Mouse (Mus musculus) heart, postnatal 0 days (tissue): ENCODE data around the gene Wdr44. TPM values are rescaled to one million over a fixed set of nuclear protein-coding genes. Genes with fewer than 3 reads are reported as not detected.

ENCODE experiments used
- ATAC-seq: fragments of 200-750 bp; cut with Nextera tagmentation; 2 replicates; pipeline ENCODE4 v1.8.0; 2017; ENCODE audit warnings: low read depth, moderate number of reproducible peaks, moderate library complexity; ENCODE audit not compliant: insufficient read depth
- DNase-seq: peaks from one replicate; pipeline ENCODE4 v3.0.0-alpha.2; 2016; ENCODE audit warnings: low spot score
- H3K27ac ChIP-seq: fragments of 300-500 bp; sonication (generic); 2 replicates; pipeline ENCODE4 v1.5.1; 2014; ENCODE audit warnings: low read depth, mild to moderate bottlenecking
- H3K27me3 ChIP-seq: fragments of 300-500 bp; sonication (generic); 2 replicates; pipeline ENCODE4 v1.6.1; 2014; ENCODE audit warnings: low read length, mixed read lengths; ENCODE audit not compliant: control insufficient read depth, insufficient read depth
- H3K36me3 ChIP-seq: fragments of 300-500 bp; sonication (generic); replicated peaks from 2 replicates; pipeline ENCODE4 v1.6.1; 2014; ENCODE audit warnings: low read length, mixed read lengths; ENCODE audit not compliant: control insufficient read depth, insufficient read depth
- H3K4me1 ChIP-seq: fragments of 300-500 bp; sonication (generic); 2 replicates; pipeline ENCODE4 v1.6.1; 2014; ENCODE audit warnings: antibody characterized with exemption; ENCODE audit not compliant: control insufficient read depth, insufficient read depth
- H3K4me2 ChIP-seq: fragments of 300-500 bp; sonication (generic); 2 replicates; pipeline ENCODE4 v1.6.1; 2014; ENCODE audit warnings: low read depth, mild to moderate bottlenecking, low read length, moderate library complexity
- H3K4me3 ChIP-seq: fragments of 300-500 bp; sonication (generic); 2 replicates; pipeline ENCODE4 v1.5.1; 2014; ENCODE audit warnings: low read depth, low read length
- H3K9ac ChIP-seq: fragments of 300-500 bp; sonication (generic); replicated peaks from 2 replicates; pipeline ENCODE4 v1.6.1; 2014; ENCODE audit warnings: low read depth, low read length, mixed read lengths
- H3K9me3 ChIP-seq: fragments of 300-500 bp; sonication (generic); replicated peaks from 2 replicates; pipeline ENCODE4 v1.6.1; 2016; ENCODE audit warnings: low read length; ENCODE audit not compliant: control insufficient read depth
- CTCF ChIP-seq: IDR thresholded peaks from 2 replicates; pipeline ENCODE4 v1.5.1; 2016; ENCODE audit warnings: antibody characterized with exemption, control low read depth, low read depth
- EP300 ChIP-seq: IDR thresholded peaks from 2 replicates; pipeline ENCODE4 v1.6.1; 2016; ENCODE audit warnings: antibody characterized with exemption, low read depth
- WGBS: fragments of 180-500 bp; shearing (Covaris S2); extraction: QIAGEN DNeasy Blood & Tissue Kit; methylation state at CpG from one replicate; pipeline ENCODE4 v1.1.7; 2014; 5-methylcytosine and 5-hydroxymethylcytosine counted together
- polyA plus RNA-seq: library from polyadenylated mRNA; unstranded; fragments of >200 nt; fragmentation: Nextera tagmentation; extraction: Ambion mirVana; gene quantifications from 2 replicates; pipeline ENCODE4 v1.2.1, GENCODE M21; 2015
- total RNA-seq: library from RNA; depleted of rRNA; stranded (reverse); fragments of >200 nt; gene quantifications from 2 replicates; pipeline ENCODE4 v1.2.3, GENCODE M21; 2014; ENCODE audit warnings: low replicate concordance

Wdr44 gene
- total and polyA plus RNA-seq, 2 experiments from 2014 or later: 6.0 to 9.5 TPM

DNA sequence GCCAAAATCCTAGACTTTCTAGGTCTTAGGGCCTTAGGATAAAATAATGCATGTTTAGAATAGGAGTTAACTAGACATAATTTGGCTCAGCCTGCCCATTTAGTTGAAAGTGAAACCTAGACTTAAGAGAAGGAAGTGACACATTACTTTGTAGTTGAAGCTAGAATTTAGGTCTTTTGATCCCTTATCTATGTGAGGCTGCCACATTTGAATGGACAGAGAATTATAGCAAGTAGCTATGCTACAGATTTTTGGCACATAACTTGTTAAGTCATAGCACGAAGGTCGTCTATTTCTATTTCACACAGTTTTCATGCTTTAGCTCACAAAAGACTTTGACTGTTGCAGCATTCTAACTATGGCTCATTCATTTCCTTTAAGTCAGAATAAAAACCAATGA, 4.5 kb downstream of the Wdr44 start:
- no peak overlapping the region for H3K27ac ChIP-seq
- DNase-seq (no peak), ATAC-seq (no peak)
- WGBS: 70% methylated on average over 2 of the region's 2 CpGs
- no peaks in the 10 kb centered on the region for H3K36me3 ChIP-seq
- no peak overlapping the region for H3K4me3 ChIP-seq
- no peak for TF ChIP-seq EP300
- no peak for TF ChIP-seq CTCF
- H3K9me3 ChIP-seq: no peaks in the 10 kb centered on the region
- H3K27me3 ChIP-seq: no peaks in the 10 kb centered on the region
- no peaks in the 10 kb centered on the region for H3K4me1 ChIP-seq
- H3K4me2 ChIP-seq: no peak overlapping the region
- H3K9ac ChIP-seq: no peak overlapping the region

DNA sequence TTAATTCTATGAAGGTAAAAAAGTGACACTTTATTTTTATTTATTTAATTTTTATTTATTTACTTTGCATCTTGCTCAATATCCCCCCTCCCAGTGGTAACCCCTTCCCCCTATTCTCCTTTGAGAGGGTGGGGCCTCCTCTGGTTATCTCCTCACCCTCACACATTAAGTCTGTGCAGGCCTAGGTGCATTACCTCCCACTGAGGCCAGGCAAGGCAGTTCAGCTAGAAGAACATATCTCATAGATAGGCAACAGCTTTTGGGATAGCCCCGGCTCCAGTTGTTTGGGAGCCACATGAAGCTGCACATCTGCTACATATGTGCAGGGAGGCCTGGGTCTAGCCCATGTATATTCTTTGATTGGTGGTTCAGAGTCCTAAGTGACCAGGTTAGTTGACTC, 6.2 kb downstream of the Wdr44 start:
- no peak overlapping the region for H3K9ac ChIP-seq
- DNase-seq (no peak), ATAC-seq (no peak)
- no peak overlapping the region for H3K27ac ChIP-seq
- no peaks in the 10 kb centered on the region for H3K9me3 ChIP-seq
- H3K27me3 ChIP-seq: no peaks in the 10 kb centered on the region
- no peaks in the 10 kb centered on the region for H3K4me1 ChIP-seq
- no peak for TF ChIP-seq CTCF
- no peak for TF ChIP-seq EP300
- no peaks in the 10 kb centered on the region for H3K36me3 ChIP-seq
- 92% methylated on average over 1 of the region's 1 CpGs for WGBS
- no peak overlapping the region for H3K4me3 ChIP-seq
- H3K4me2 ChIP-seq: no peak overlapping the region

DNA sequence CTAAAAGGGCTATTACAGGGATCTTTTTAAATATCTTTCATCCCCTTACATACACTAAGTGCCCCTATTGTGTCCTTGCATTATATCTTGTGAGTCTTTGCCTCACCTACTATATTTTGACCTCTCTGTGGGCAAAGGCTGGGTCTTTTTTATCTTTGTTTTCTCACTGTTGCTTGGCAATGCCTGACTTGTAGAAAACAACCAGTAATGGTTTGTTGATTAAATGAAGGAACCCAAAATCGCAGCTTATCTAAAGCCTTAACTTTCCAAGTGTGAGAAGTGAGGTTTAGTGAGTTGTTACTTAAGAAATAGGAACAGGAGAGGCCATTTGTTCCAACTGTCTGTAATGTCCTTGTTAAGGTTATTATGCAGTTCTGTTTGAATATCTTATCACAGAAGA, 24.4 kb downstream of the Wdr44 start:
- TF ChIP-seq CTCF: no peak
- no peak for TF ChIP-seq EP300
- no peaks in the 10 kb centered on the region for H3K4me1 ChIP-seq
- H3K4me2 ChIP-seq: no peak overlapping the region
- no peak overlapping the region for H3K4me3 ChIP-seq
- WGBS: 26% methylated on average over 1 of the region's 1 CpGs
- H3K36me3 ChIP-seq: no peaks in the 10 kb centered on the region
- no peak overlapping the region for H3K9ac ChIP-seq
- no peak for ATAC-seq
- no peak for DNase-seq
- no peak overlapping the region for H3K27ac ChIP-seq
- H3K27me3 ChIP-seq: no peaks in the 10 kb centered on the region
- no peaks in the 10 kb centered on the region for H3K9me3 ChIP-seq

DNA sequence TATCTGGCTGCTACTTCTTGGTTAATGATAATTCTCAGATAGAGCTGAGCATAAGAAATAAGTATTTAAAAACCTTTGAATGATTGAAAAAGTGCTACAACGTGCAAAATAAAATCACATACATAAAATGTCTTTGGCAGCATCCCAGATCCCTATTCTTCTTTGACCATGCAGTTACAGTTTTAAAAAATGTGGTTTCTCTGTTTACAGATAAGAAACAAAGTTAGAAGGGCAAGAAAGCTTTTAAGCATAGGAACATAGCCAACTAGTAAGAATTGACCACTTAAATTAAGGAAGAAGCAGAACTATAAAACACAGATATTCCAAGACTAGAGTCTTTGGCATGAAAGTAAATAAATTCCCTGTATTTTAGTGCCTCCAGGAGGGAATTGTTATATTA, 34.6 kb downstream of the Wdr44 start:
- WGBS: 50% methylated on average over 1 of the region's 1 CpGs
- no peak for TF ChIP-seq EP300
- H3K9ac ChIP-seq: no peak overlapping the region

DNA sequence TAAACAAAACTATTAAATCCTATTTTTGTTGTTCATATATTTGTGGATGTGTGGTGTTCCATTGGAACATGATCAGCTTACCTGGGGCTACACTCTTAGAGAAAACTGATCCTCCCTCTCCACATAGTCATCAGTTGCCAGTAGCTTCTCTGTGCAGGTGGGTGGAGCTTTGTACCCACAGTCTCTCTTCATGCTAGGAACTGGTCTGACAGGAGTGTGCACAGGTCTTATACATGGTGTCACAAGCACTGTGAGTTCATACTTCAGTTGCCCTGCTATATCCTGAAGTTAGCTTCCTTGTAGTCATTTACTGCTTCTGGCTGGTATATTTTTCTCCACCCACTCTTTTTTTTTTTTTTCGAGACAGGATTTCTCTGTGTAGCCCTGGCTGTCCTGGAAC, 61.8 kb downstream of the Wdr44 start:
- no peak for TF ChIP-seq EP300
- no peak for TF ChIP-seq CTCF
- H3K9me3 ChIP-seq: no peaks in the 10 kb centered on the region
- H3K4me3 ChIP-seq: no peak overlapping the region
- WGBS: 62% methylated on average over 1 of the region's 1 CpGs
- no peak overlapping the region for H3K9ac ChIP-seq
- no peaks in the 10 kb centered on the region for H3K36me3 ChIP-seq
- no peaks in the 10 kb centered on the region for H3K27me3 ChIP-seq
- DNase-seq: no peak
- no peak overlapping the region for H3K27ac ChIP-seq
- no peak overlapping the region for H3K4me2 ChIP-seq
- no peak for ATAC-seq
- H3K4me1 ChIP-seq: no peaks in the 10 kb centered on the region

More for the DNA sequence above, 34.6 kb downstream of the Wdr44 start:
- DNase-seq: no peak
- H3K4me1 ChIP-seq: no peaks in the 10 kb centered on the region
- no peak overlapping the region for H3K27ac ChIP-seq
- ATAC-seq: no peak
- no peaks in the 10 kb centered on the region for H3K36me3 ChIP-seq
- no peaks in the 10 kb centered on the region for H3K9me3 ChIP-seq
- H3K4me2 ChIP-seq: no peak overlapping the region
- no peaks in the 10 kb centered on the region for H3K27me3 ChIP-seq
- no peak overlapping the region for H3K4me3 ChIP-seq

DNA sequence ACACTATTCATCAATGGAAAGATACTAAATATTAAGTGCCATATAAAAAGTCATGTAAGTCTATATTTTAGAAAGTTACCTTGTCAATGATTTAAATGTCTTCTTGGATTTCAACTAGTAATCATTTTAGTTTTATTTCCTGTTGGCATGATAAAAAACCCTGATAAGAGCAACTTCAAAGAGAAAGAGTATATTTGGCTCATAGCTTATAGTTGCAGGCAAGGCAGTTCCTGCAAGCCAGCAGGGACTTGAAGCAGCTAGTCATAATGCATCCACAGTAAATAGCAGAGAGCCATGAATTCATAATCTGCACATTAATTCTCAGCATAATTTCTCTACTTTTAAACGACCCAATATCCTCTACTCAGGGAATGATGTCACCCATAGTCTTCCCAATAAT, 75.0 kb downstream of the Wdr44 start:
- Histone ChIP-seq H3K4me2 (no peak overlapping the region), H3K4me1 (no peaks in the 10 kb centered on the region), H3K9me3 (no peaks in the 10 kb centered on the region), H3K4me3 (no peak overlapping the region), H3K27ac (no peak overlapping the region), H3K36me3 (no peaks in the 10 kb centered on the region), H3K9ac (no peak overlapping the region), H3K27me3 (no peaks in the 10 kb centered on the region)
- DNase-seq (no peak), ATAC-seq (no peak)
- WGBS: 55% methylated on average over 1 of the region's 1 CpGs
- no peak for TF ChIP-seq CTCF
- TF ChIP-seq EP300: no peak
